Mouse (Mus musculus) forebrain, embryonic 13.5 days (tissue): Measurements from ENCODE around the gene Dlec1. TPM values are rescaled to one million over a fixed set of nuclear protein-coding genes. Genes with fewer than 3 reads are reported as not detected.

Experiments used
- ATAC-seq: fragments of 200-750 bp; cut with Nextera tagmentation; 2 replicates; pipeline ENCODE4 v1.8.0; 2017
- H3K27ac ChIP-seq: fragments of 300-500 bp; sonication (generic); 2 replicates; pipeline ENCODE4 v1.5.1; 2015; ENCODE audit warnings: inconsistent platforms, mild to moderate bottlenecking, moderate library complexity
- H3K27me3 ChIP-seq: fragments of 300-500 bp; sonication (generic); 2 replicates; pipeline ENCODE4 v1.6.1; 2015; ENCODE audit warnings: mild to moderate bottlenecking, inconsistent platforms
- H3K36me3 ChIP-seq: fragments of 300-500 bp; sonication (generic); 2 replicates; pipeline ENCODE4 v1.6.1; 2015; ENCODE audit warnings: mild to moderate bottlenecking, inconsistent platforms; ENCODE audit not compliant: poor library complexity, severe bottlenecking
- H3K4me1 ChIP-seq: fragments of 300-500 bp; sonication (generic); 2 replicates; pipeline ENCODE4 v1.6.1; 2015; ENCODE audit warnings: inconsistent platforms
- H3K4me2 ChIP-seq: fragments of 300-500 bp; sonication (generic); 2 replicates; pipeline ENCODE4 v1.6.1; 2015; ENCODE audit warnings: inconsistent platforms, mild to moderate bottlenecking, moderate library complexity
- H3K4me3 ChIP-seq: fragments of 300-500 bp; sonication (generic); 2 replicates; pipeline ENCODE4 v1.5.1; 2015; ENCODE audit warnings: mild to moderate bottlenecking, inconsistent platforms
- H3K9ac ChIP-seq: fragments of 300-500 bp; sonication (generic); 2 replicates; pipeline ENCODE4 v1.6.1; 2015; ENCODE audit warnings: mild to moderate bottlenecking, inconsistent platforms
- H3K9me3 ChIP-seq: fragments of 300-500 bp; sonication (generic); replicated peaks from 2 replicates; pipeline ENCODE4 v1.6.1; 2016; ENCODE audit warnings: inconsistent platforms
- WGBS: fragments of 180-500 bp; shearing (Covaris S2); methylation state at CpG from one replicate; pipeline ENCODE4 v1.1.7; 2015; 5-methylcytosine and 5-hydroxymethylcytosine counted together
- polyA plus RNA-seq: library from polyadenylated mRNA; unstranded; fragments of >200 nt; fragmentation: Nextera tagmentation; extraction: Ambion mirVana; gene quantifications from 2 replicates; pipeline ENCODE4 v1.2.1, GENCODE M21; 2015

Gene Dlec1
- polyA plus RNA-seq, 1 experiment from 2014 or later = 0.57 TPM

GRCm38 (mm10) chr9:119073184-119073895, 28.9 kb upstream of the Dlec1 start:
- no peak overlapping the region for H3K4me2 ChIP-seq
- no peaks in the 10 kb centered on the region for H3K27me3 ChIP-seq
- no peaks in the 10 kb centered on the region for H3K9me3 ChIP-seq
- no peak overlapping the region for H3K27ac ChIP-seq
- no peaks in the 10 kb centered on the region for H3K4me1 ChIP-seq
- no peak overlapping the region for H3K9ac ChIP-seq
- H3K4me3 ChIP-seq = no peak overlapping the region
- 87% methylated on average over 15 of the region's 15 CpGs for WGBS
- no peak for ATAC-seq
- peaks cover 13% of the 10 kb centered on the region; the same call in 1 of the 2 replicates for H3K36me3 ChIP-seq

GRCm38 (mm10) chr9:119075685-119076084, 26.6 kb upstream of the Dlec1 start:
- H3K36me3 ChIP-seq = peaks cover 13% of the 10 kb centered on the region; the same call in 1 of the 2 replicates
- ATAC-seq = no peak
- H3K4me2 ChIP-seq = no peak overlapping the region
- H3K4me3 ChIP-seq = no peak overlapping the region
- WGBS = 81% methylated on average over 16 of the region's 16 CpGs
- H3K9me3 ChIP-seq = no peaks in the 10 kb centered on the region
- no peaks in the 10 kb centered on the region for H3K27me3 ChIP-seq
- no peak overlapping the region for H3K27ac ChIP-seq
- no peak overlapping the region for H3K9ac ChIP-seq
- no peaks in the 10 kb centered on the region for H3K4me1 ChIP-seq

DNA sequence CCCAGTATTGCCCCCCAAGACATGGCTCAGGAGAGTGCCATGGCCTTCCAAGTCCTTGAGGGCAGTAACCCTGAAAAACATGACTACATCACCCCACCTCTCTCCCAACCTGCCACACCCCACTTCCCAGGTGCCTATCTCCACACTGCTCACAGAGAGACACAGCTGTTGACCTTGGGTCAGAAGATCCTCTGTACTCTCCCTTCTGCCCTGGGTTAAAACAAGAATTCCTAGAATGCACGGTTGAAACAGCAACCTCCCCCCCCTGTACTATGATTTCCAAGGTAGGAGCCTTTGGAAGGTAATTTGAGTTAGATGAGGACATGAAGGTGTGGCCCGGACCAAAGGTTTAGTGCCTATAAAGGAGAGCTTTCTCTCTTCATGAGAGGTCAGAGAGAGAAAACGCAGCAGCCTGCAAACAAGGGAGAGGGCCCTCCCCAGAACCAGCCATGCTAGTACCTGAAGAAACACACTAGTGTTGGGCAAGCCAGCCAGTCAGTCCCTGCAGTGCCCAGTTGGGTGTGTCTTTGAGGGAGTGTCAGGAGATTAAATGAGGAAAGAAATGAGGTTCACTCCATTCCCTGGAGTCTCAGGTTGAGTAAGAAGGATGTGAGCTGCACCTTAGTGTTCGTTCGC, 22.1 kb upstream of the Dlec1 start:
- Histone ChIP-seq H3K36me3 (peaks cover 8% of the 10 kb centered on the region; the same call in 1 of the 2 replicates), H3K4me3 (no peak overlapping the region), H3K4me1 (peaks cover 15% of the 10 kb centered on the region), H3K27ac (no peak overlapping the region), H3K9ac (no peak overlapping the region), H3K27me3 (no peaks in the 10 kb centered on the region), H3K4me2 (no peak overlapping the region), H3K9me3 (no peaks in the 10 kb centered on the region)
- 88% methylated on average over 5 of the region's 5 CpGs for WGBS
- no peak for ATAC-seq

DNA sequence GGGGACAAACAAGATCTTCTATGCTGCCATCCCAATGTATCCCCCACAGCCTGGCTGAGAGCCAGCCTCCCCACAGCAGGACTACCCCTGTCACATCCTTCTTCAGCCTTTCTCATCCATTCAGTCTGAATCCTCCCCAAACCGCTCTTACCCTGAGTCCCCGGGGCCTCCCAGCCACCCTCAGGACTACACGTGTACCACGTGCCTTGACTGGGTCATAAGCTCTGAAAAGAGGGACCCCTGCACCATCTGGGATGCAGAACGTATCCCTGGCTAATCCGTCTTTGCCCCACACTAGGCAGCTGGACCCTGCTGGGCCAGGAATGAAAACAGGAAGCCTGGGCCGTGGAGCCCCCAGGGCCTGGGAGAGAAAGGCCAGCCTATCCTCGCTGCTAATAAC, 20.2 kb upstream of the Dlec1 start:
- Histone ChIP-seq H3K4me1 (peaks cover 21% of the 10 kb centered on the region), H3K36me3 (no peaks in the 10 kb centered on the region), H3K4me2 (no peak overlapping the region), H3K27me3 (no peaks in the 10 kb centered on the region; the same call in 1 of the 2 replicates), H3K9me3 (no peaks in the 10 kb centered on the region), H3K9ac (peak overlapping the region; percentile 22; the same call in 1 of the 2 replicates), H3K4me3 (no peak overlapping the region), H3K27ac (peak overlapping the region; percentile 73)
- ATAC-seq = peak; percentile 81; the same call in 1 of the 2 replicates
- 5% methylated on average over 8 of the region's 8 CpGs for WGBS

- no peaks in the 10 kb centered on the region; the same call in 1 of the 2 replicates for H3K27me3 ChIP-seq
- peak overlapping the region; percentile 73 for H3K27ac ChIP-seq
- no peak overlapping the region for H3K9ac ChIP-seq
- H3K4me2 ChIP-seq = no peak overlapping the region
- peaks cover 22% of the 10 kb centered on the region for H3K4me1 ChIP-seq
- WGBS = 69% methylated on average over 7 of the region's 7 CpGs
- no peak overlapping the region for H3K4me3 ChIP-seq
- no peaks in the 10 kb centered on the region for H3K36me3 ChIP-seq
- no peak for ATAC-seq
- H3K9me3 ChIP-seq = no peaks in the 10 kb centered on the region
Measured at GRCm38 (mm10) chr9:119082656-119083430, 19.4 kb upstream of the Dlec1 start.

- 85% methylated on average over 10 of the region's 10 CpGs for WGBS
- Histone ChIP-seq H3K4me1 (peaks cover 31% of the 10 kb centered on the region), H3K9me3 (no peaks in the 10 kb centered on the region), H3K4me3 (no peak overlapping the region), H3K27ac (no peak overlapping the region), H3K27me3 (no peaks in the 10 kb centered on the region; the same call in 1 of the 2 replicates), H3K4me2 (no peak overlapping the region), H3K9ac (no peak overlapping the region), H3K36me3 (no peaks in the 10 kb centered on the region)
- ATAC-seq = no peak
Measured at GRCm38 (mm10) chr9:119083966-119084365, 18.3 kb upstream of the Dlec1 start.

GRCm38 (mm10) chr9:119086451-119086850, 15.8 kb upstream of the Dlec1 start:
- Histone ChIP-seq H3K4me2 (no peak overlapping the region), H3K4me3 (no peak overlapping the region), H3K9me3 (no peaks in the 10 kb centered on the region), H3K27ac (no peak overlapping the region), H3K4me1 (peaks cover 29% of the 10 kb centered on the region), H3K27me3 (peaks cover 2% of the 10 kb centered on the region), H3K9ac (no peak overlapping the region), H3K36me3 (no peaks in the 10 kb centered on the region)
- WGBS = 52% methylated on average over 1 of the region's 1 CpGs
- no peak for ATAC-seq

DNA sequence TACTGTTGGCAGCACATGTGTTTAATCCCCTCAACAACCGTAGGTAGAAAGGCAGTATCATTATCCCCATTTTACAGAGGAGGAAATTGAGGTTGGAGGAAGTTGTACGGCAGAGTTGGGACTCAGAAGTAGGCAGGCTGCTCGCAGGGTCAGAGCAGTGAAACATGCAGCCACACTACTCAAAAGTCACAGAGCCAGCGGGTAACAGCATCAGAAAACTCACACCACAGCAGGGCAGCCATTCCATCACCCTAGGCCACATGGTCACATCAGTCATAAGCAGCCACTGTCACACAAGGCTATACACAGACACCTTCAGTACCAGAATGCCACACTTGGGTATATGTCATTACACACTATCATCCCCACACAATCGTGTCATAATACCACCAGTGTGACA, 15.0 kb upstream of the Dlec1 start:
- WGBS = 91% methylated on average over 5 of the region's 5 CpGs
- H3K36me3 ChIP-seq = no peaks in the 10 kb centered on the region
- no peak overlapping the region for H3K9ac ChIP-seq
- H3K27ac ChIP-seq = no peak overlapping the region
- H3K4me1 ChIP-seq = peaks cover 28% of the 10 kb centered on the region
- no peak overlapping the region for H3K4me2 ChIP-seq
- H3K27me3 ChIP-seq = peaks cover 11% of the 10 kb centered on the region
- H3K4me3 ChIP-seq = no peak overlapping the region
- no peak for ATAC-seq
- no peaks in the 10 kb centered on the region for H3K9me3 ChIP-seq

- peaks cover 34% of the 10 kb centered on the region for H3K4me1 ChIP-seq
Measured at GRCm38 (mm10) chr9:119088148-119088801, 14.0 kb upstream of the Dlec1 start.

GRCm38 (mm10) chr9:119089437-119089836, 12.8 kb upstream of the Dlec1 start:
- no peak overlapping the region for H3K27ac ChIP-seq
- H3K4me2 ChIP-seq = no peak overlapping the region
- WGBS = 50% methylated on average over 7 of the region's 7 CpGs
- no peak overlapping the region for H3K4me3 ChIP-seq
- H3K9ac ChIP-seq = no peak overlapping the region
- H3K4me1 ChIP-seq = peaks cover 42% of the 10 kb centered on the region
- ATAC-seq = no peak
- H3K27me3 ChIP-seq = peaks cover 32% of the 10 kb centered on the region
- no peaks in the 10 kb centered on the region for H3K9me3 ChIP-seq
- no peaks in the 10 kb centered on the region for H3K36me3 ChIP-seq

More at GRCm38 (mm10) chr9:119088148-119088801, 14.0 kb upstream of the Dlec1 start:
- WGBS = 1% methylated on average over 24 of the region's 24 CpGs
- peak; percentile 73 for ATAC-seq
- no peak overlapping the region for H3K27ac ChIP-seq
- no peaks in the 10 kb centered on the region for H3K36me3 ChIP-seq
- peak overlapping the region; percentile 58 for H3K4me2 ChIP-seq
- H3K9me3 ChIP-seq = no peaks in the 10 kb centered on the region
- H3K9ac ChIP-seq = no peak overlapping the region
- H3K4me3 ChIP-seq = peak overlapping the region; percentile 31
- H3K27me3 ChIP-seq = peaks cover 21% of the 10 kb centered on the region

- no peaks in the 10 kb centered on the region for H3K9me3 ChIP-seq
- no peak overlapping the region for H3K9ac ChIP-seq
- no peak overlapping the region for H3K4me3 ChIP-seq
- peaks cover 42% of the 10 kb centered on the region for H3K4me1 ChIP-seq
- H3K27ac ChIP-seq = no peak overlapping the region
- ATAC-seq = no peak
- H3K27me3 ChIP-seq = peaks cover 42% of the 10 kb centered on the region
- H3K4me2 ChIP-seq = no peak overlapping the region
- no peaks in the 10 kb centered on the region for H3K36me3 ChIP-seq
- WGBS = 90% methylated on average over 5 of the region's 5 CpGs
Measured at GRCm38 (mm10) chr9:119090462-119090861, 11.8 kb upstream of the Dlec1 start.
